Mouse (Mus musculus): ENCODE data around the gene Snx32.

Snx32 gene

DNA sequence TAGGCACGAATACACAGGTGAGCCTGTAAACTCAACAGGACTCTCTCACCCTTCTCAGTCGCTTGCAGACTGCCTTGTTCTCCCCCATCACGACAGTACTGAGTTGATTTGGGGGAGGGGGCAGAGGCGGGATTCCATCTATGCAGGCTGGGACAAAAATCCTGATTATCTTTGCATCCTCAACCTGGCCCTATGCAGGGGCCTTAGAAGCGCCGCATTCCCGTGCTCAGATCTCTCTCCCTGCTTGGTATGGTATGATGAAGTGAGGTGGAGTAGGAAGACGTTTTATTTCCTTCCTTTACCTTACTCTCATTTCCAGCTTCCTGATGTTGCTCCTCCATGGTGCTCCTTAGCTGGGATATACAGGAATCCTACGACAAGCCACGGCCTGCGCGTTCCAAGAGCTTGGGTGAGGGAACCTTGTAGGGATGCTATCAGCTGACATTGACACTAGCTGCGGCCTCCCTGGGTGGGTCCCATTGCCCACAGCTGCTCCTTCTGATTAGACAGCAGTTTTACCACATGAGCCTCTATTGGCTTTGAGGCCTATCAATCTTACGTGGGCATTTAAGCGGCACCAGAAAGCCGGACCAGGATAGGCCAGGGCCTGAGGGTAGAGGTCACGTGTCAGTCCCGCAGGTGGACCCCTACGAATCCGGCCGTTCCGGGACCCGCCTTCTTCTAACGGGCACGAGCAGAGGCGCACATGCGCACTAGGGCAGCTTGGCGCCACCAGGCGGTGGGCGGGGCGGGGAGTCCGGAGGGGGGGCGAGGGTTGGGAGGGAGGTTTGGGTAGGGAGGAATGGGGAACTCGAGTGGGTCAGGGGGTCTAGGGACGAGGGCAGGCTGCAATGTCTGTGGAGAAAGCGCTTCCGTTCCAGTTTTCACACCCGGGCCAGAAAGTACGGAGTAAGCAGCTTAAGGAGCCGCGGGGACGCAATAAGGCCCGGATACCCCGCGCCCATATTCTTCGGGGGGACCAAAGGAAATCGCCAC, at the start of gene Snx32:
Snx32 (minus strand) TSS at position 508 of the 996 bp plus-strand sequence.
- DNase-seq (ENCODE audit: low spot score): peak; percentile 96

DNA sequence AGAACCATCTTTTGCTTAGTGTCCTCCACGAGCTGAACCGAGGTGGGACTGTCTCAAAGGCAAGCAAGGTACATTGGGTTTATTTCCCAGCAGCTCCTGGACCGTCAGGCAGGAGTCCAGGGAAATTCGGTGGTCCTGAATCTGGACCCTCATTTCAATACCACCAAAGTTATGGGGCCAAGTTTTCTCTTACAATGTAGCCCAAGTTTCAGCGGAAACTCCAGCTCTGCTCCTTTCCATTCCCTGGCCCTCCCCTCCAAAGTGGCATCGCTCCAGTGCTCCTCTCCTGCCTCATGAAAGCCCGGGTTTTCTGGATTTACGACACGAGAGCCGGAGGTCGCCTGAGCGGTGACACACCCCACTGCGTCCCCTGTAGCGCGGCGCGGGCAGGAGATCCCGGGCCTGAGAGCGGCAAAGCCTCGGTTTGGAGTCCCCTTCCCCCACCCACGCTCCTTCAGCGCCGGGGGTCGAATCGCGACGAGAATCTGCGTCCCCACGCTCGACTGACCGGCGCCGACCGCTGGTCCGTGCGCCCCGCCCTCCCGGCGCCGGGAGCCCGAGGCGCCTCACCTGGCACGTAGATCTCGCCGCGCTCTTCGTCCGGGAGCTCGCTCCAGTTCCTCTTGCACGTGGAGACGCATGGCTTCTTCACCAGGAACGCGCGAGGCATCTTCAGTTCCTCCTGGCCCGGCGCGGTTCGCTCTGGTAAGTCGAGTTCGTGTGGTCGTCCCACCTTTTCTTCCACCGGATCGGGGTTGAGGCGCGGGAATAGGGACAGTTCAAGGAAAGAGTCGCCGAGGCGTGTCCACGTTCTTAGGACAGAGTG, 49.5 kb upstream of the Snx32 start:
- no peak for DNase-seq (ENCODE audit: low spot score)

DNA sequence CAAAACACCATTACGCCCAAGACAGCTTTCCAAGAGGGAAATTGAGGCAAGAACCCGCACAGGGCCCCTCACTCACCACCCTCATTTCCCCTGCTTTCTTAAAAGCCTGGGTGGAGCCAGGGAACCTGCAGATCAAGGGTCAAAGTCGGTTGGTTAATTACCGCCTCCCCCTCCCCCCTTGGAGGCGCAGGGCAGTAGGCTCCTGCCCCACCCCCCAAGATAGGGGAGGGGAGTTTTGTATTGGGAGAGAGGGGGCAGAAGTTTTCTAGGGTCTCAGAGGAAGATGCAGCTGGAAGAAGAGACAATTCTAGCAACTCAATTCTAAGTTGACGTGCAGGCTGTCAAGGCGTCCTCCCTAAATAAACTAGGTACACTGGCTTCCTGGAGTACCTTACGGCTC, 48.9 kb upstream of the Snx32 start:
- no peak for DNase-seq (ENCODE audit: low spot score)

DNA sequence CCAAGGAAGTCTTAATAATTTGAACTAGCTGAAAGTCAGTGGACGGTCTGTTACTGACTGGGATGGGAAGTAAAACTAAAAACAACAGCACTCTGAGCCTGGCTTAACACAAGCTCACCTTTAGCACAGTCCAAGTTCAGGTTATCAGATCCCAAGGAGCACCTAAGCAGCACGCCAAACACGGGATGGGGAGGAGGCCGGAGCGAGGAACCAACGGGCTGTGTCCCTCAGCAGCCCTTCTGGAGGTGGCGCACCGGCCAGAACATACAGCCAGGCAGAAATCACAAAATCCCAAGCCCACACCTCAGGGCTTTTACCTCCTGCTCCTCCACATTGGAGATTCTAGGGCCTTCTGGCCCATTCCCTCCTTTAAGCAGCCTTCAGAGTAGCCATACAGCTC, 48.4 kb upstream of the Snx32 start:
- no peak for DNase-seq (ENCODE audit: low spot score)

DNA sequence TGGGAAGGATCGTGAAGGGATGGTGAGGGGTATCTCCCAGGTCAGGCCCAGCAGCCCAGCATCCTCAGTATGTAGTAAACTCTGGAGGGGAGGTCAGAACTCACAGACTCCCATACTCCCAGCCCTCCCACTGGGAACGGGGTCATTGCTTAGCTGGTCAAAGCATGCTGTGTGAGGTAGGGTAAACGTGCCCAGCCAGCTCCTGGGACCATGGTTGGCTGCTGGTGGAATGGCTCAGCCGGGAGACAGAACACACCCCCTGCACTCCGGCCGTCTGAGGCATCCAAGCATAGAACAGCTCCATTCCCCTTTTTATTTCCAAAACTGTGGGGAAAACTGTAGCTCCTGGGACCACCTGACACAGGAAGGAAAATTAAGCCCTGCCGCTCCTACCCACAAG, 47.8 kb upstream of the Snx32 start:
- no peak for DNase-seq (ENCODE audit: low spot score)

DNA sequence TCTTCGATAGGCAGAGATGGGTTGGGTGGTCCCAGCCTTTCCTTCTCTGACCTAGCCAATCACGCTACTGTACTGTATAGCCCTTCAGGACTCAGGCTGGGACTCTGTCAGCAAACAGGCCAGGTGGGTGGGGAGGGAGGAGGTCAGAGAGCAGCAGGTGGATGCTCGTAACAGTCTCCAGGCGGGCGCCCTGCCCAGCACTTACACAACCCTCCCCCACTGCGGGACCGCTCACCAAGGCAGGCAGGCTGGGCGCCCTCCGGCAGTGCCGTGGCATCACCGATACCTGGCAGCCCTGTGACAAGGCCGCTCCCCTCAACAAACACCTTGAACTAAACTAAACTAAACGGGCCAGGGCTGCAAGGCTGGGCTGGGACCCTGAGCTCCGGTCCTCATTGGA, 43.9 kb upstream of the Snx32 start:
- DNase-seq (ENCODE audit: low spot score): no peak

DNA sequence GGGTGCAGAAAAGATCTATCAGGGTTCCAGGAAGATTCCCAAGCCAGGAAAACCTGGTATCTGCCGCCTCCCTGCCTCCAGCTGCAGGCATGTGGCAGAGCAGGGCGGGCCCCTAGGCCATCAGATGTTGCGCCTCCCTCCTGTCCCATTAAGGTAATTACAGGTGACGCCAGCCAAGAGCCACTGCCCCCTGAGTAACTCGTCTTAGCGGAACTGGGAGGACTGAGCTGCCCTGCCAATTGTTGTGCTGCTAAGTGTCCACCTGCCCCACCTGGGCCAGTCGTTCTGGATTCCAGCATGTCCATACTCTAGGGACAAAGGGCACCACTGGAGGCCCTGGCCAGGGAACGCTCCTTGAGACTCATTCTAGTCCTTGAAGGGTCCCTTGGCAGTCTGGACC, 43.5 kb upstream of the Snx32 start:
- no peak for DNase-seq (ENCODE audit: low spot score)

DNA sequence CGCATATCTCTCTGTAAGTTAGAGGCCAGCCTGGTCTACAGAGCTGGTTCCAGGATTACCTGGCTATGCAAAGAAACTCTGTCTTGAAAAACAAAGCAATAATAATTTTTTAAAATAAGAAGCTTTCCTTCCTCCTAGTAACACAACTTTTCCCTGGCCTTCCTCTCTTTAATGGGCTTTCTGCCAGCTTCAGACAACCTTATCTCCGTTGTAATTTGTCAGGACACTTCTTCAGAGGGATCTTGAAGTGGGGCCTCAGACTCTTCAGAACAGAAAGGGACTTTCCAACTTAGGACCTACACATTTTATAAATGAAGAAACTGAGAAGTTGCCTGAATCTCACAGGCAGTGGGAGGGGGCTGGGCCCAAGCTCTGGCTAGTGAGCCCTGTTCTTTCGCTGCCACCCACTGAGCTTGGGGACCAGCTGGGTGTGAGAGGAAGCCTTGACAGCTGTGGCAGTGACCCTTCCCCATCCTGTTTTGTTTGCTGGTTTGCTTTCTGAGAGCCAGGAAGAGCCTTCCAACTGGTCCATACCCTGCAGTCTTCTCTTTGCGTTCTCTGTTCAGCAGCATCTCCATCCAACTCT, 37.2 kb upstream of the Snx32 start:
- DNase-seq (ENCODE audit: low spot score): no peak

DNA sequence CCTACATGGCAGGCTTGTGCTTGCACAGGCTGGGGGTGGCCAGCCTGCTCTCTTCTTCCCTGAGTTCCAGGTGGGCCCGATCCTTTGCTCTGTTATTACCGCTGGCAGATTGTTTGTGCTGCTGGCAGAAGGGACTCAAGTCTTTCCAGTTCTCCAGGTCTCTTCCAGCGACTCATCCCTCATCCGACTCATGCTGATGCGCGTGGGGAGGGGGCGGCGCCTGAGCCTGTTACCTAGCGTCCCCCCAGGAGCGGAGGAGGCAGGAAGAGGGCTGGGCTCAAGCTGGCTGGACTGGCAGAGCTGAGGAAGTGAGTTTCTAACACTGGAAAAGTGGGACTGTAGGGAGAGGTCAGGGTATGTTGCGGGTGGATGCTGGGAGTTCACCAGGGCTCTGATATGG, 33.7 kb upstream of the Snx32 start:
- DNase-seq (ENCODE audit: low spot score): no peak

DNA sequence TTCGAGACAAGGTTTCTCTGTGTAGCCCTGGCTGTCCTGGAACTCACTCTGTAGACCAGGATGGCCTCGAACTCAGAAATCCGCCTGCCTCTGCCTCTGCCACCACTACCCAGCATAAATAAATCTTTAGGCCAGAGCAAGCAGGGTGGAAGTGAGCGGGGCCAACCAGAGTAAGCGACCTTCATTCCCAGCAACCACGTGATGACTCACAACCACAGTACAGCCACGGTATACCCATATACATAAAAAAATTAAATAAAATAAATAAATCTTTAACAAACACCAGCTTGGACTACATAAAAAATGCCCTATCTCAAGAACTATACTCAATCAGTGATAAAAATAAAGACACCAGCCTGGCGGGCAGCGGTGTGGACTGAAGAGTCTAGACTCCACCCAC, 33.0 kb upstream of the Snx32 start:
- DNase-seq (ENCODE audit: low spot score): no peak

DNA sequence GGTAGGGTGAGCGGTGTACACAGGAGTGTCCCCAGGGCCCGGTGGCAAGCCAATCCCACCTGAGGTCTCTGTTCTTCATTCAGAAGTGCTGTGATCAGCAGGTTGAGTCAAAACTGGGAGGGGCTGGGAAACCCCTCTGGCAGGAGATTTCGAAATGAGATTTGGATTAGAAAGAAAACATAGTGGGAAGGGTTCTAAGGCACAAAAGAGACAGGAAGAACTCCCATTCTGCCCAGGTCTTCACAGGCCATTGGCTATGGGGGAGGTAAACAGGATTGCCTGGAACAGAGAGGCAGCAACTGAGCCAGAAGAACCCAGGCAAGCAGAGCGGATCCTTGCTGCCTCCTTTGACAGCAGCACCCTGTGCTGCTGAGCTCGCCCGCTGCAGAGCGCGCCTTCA, 28.4 kb upstream of the Snx32 start:
- no peak for DNase-seq (ENCODE audit: low spot score)

DNA sequence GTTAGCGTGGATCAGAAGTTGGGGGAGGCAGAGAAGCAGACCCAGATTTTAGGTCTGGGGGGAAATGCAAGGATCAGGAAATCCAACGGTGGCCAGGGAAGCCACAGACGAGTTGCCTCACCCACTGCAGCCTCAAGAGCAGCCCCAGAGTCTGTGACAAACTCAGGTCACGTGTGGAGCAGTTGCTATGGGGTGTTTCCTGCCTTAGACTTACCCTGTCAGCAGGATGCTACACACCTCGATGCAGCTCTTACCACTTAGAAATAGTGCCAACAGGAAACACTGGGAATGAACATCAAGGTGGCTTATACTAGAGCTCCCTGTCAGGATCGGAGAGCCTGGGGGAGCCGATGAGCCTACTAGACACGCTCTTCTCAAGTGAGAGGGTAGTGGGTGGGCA, 22.2 kb upstream of the Snx32 start:
- DNase-seq (ENCODE audit: low spot score): no peak

DNA sequence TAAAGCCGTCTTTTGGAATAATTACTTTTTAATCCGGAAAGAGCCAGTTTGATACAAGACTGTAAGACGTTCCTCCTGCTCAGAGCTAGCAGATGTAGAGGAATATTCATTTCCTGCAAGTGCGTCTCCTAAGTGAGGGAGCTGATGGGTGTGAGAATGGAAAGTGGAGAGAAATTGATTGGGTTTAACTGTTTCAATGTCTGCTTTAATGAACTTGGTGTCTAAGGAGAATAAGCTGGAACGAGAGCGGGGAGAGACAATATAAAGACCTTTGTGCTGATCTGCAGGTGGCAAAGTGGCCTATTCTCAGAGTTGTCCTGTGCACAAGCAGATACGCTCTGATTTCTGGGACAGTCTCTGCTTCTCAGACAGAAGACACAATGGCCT, 19.8 kb upstream of the Snx32 start:
- DNase-seq (ENCODE audit: low spot score): no peak

DNA sequence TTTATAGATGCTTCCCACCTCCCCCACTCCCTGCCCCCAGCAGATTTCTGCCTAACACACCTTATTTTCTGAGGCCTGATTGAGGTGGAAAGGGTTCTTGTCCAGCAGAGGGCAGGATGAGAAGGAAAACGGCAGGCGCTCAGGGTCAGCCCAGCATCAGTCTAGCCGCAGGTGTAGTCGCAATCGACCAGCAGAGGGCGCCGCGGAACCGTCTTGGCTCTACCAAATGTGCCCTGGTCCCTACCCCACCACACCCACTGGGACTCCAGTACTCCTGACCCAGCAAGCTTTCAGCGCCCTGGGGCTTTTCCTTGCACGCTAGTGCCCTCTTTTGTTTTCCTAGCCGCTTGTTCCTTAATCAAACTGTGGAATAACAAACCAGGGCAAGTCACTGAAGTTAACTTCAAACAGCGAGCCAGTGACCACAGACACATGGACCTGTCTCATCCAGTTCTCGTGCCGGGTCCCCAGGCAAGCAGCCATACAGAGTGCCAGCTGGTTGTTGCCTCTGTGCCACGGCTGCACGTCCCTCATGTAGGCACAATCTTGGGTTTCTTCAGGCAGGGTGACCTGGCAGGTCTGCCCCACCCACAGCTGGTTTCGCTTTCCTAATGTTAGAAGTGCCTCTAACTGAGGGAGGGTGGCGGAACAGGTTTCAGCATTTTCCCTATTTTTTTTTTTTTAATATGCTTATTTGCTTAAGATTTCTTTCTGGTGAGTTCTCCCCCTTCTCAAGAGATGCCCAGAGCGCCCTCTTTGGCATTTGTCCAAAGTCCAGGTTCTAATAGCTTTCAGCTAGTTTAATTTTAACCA, 19.2 kb upstream of the Snx32 start:
- peak; percentile 94 for DNase-seq (ENCODE audit: low spot score)

DNA sequence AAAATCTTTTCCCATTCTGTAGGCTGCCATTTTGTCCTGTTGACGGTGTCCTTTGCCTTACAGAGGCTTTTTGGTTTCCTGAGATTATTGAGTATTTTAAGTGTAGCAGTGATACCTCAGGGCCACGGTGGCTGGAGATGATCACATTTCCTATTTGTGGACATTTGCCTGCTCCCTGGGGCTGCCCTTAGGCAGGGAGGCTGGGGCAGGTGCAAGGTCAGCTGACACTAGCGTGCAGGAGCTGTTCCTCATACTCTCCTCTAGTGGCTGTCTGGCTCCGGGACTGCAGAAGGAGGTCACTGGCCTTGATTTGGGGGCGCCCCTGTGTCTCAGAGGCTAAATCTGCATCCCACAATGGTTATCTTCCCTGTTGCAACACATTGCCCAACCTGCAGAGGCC, 14.9 kb upstream of the Snx32 start:
- DNase-seq (ENCODE audit: low spot score): no peak

DNA sequence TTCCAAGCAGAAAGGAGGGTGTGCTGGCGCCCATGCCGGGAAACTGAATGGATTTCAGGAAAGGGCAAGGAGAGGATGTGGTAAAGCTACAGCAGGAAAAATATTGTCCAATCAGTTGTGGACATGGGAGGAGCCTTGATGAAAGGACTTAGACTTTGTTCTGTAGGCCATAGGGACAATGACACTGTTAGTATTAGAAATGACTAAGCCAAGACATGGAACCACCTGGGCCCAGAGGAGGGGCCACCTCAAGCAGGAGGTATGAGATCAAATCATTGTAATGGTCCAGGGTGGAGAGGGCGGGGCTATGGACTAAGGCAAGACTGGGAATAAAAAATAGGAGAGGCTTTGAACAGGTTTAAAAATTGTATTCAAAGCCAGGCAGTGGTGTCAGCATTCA, 8.4 kb upstream of the Snx32 start:
- no peak for DNase-seq (ENCODE audit: low spot score)

DNA sequence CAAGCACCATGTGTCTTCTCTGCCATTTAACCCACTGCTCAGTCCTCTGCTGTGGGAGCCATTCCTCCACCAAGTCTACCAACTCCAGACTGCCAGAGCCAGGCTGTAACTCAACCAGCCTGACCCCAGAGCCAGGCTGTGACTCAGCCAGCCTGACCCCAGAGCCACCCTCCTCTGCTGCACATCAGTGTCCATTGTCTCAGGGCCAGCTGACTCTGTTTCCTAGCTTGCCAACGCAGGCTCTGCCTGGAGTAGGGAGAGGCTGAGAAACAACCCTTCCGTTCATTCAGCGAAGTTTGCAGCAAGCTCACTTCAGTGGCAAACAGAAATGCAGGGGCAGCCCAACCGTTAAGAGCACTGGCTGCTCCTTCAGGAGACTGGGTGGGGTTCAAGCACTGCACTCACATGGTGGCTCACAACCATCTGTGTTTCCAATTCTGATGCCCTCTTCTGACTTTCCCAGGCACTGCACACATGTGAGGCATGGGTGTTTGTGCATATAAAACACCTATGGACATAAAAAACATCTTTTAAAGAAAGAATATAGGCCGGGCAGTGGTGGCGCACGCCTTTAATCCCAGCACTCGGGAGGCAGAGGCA, 6.7 kb upstream of the Snx32 start:
- no peak for DNase-seq (ENCODE audit: low spot score)

DNA sequence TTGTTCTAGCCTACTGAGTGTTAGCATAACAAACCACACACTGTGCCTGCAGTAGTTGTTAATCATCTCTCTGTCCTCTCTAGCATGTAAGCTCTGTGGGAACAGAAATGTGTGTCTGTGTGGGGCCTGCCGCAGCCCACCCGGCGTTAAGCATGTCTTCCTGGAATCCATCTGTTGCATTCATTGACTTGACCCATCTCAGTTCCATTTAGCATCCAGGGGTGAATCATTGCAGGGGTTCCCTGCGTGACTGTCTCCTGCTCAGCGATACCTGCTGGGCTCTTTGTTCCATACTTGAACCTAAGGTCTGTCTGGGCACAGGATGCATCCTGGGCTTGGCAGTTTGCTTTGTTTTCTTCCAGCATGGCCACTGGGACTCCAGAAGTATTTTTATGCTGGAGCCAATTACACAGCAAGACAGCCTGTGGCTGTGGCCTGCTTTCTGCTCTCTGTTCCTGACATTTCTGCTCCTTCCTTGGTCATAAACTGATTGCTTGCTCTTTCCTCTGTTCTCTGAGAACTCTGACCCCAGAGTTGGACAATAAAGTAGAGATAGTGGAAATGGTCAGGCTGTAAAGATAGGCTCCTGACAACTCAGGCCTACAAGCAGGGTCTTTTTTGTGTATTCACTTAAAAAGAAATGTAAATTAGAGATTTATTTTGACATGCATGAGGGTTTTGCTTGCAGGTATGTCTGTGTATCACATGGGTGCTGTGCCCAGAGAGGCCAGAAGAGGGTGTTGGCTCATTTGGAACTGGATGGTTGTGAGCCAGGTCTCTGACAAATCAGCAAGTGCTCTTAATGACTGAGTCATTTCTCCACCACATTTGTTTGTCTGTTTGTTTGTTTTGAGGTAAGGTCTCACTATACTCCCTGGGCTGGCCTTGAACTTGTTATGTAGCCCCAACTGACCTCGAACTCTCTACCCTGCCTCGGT, 5.8 kb upstream of the Snx32 start:
- no peak for DNase-seq (ENCODE audit: low spot score)

DNA sequence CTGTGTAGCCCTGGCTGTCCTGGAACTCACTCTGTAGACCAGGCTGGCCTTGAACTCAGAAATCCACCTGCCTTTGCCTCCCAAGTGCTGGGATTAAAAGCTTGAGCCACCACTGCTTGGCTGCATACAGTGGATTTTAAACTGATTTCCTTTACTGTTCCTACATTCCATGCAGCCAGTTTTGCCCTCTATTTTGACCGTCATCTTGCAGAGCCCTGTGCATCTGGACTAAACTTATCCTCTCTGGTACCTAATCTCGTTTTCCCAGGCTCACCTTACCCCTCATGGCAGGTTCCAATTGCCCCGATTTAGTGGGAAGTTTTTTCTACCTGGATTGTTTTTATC, 2.6 kb upstream of the Snx32 start:
- no peak for DNase-seq (ENCODE audit: low spot score)

All from MN1 (cell line).